Mouse (Mus musculus) midbrain, embryonic 12.5 days (tissue): Measurements from ENCODE around the gene Lgsn. TPM values are rescaled to one million over a fixed set of nuclear protein-coding genes. Genes with fewer than 3 reads are reported as not detected.
A peak's percentile ranks its signal among the peaks of the same experiment; 100 is the strongest.

ENCODE experiments used
- ATAC-seq: fragments of 200-750 bp; cut with Nextera tagmentation; 2 replicates; pipeline ENCODE4 v1.8.0; 2017; ENCODE audit warnings: low read depth, moderate TSS enrichment, moderate library complexity; ENCODE audit not compliant: low FRiP score
- H3K27ac ChIP-seq: fragments of 300-500 bp; sonication (generic); replicated peaks from 2 replicates; pipeline ENCODE4 v1.5.1; 2016; ENCODE audit warnings: mild to moderate bottlenecking
- H3K27me3 ChIP-seq: fragments of 300-500 bp; sonication (generic); 2 replicates; pipeline ENCODE4 v1.6.1; 2016; ENCODE audit warnings: mild to moderate bottlenecking
- H3K36me3 ChIP-seq: fragments of 300-500 bp; sonication (generic); 2 replicates; pipeline ENCODE4 v1.6.1; 2016
- H3K4me1 ChIP-seq: fragments of 300-500 bp; sonication (generic); 2 replicates; pipeline ENCODE4 v1.6.1; 2016
- H3K4me2 ChIP-seq: fragments of 300-500 bp; sonication (generic); replicated peaks from 2 replicates; pipeline ENCODE4 v1.6.1; 2016; ENCODE audit warnings: mild to moderate bottlenecking, moderate library complexity
- H3K4me3 ChIP-seq: fragments of 300-500 bp; sonication (generic); 2 replicates; pipeline ENCODE4 v1.5.1; 2016; ENCODE audit warnings: mild to moderate bottlenecking
- H3K9ac ChIP-seq: fragments of 300-500 bp; sonication (generic); replicated peaks from 2 replicates; pipeline ENCODE4 v1.6.1; 2016; ENCODE audit warnings: mild to moderate bottlenecking, moderate library complexity
- H3K9me3 ChIP-seq: fragments of 300-500 bp; sonication (generic); 2 replicates; pipeline ENCODE4 v1.6.1; 2016; ENCODE audit warnings: mild to moderate bottlenecking
- WGBS: fragments of 180-500 bp; shearing (Covaris S2); methylation state at CpG from one replicate; pipeline ENCODE4 v1.1.7; 2016; 5-methylcytosine and 5-hydroxymethylcytosine counted together
- polyA plus RNA-seq: library from polyadenylated mRNA; unstranded; fragments of >200 nt; fragmentation: Nextera tagmentation; extraction: Ambion mirVana; gene quantifications from 2 replicates; pipeline ENCODE4 v1.2.1, GENCODE M21; 2016

Gene Lgsn
- polyA plus RNA-seq, 1 experiment from 2014 or later, result not detected

DNA sequence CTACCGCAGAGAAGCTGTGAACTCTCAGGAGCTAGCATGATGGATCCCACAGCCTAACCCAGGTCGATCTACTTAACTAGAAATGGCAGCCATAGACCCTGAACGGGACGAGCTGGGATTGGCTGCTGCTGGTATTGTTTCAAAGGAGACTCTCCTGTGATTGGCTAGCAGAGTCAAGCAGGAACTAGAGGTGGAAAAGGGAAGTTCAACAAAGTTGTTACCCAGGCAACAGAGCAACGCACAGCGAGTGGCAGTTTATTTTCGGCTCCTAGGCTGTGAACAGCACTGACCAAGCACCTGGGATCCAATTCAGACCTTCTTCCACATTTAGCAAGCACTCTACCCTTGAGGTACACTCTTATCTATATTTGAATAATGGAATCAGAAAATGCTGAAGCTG, 46.4 kb downstream of the Lgsn start, which contains the start of the genes 4931428L18Rik and Pih1d3:
TSS of gene 4931428L18Rik (minus strand) at position 121 of the 400 bp plus-strand sequence.
TSS of gene Pih1d3 (plus strand) at position 275 of the 400 bp plus-strand sequence.
- H3K36me3 ChIP-seq, result no peaks in the 10 kb centered on the region
- ATAC-seq, result no peak
- H3K9ac ChIP-seq, result no peak within 1 kb of the TSS
- H3K27ac ChIP-seq, result no peak within 1 kb of the TSS
- no peak within 1 kb of the TSS for H3K4me3 ChIP-seq
- no peak within 1 kb of the TSS for H3K4me2 ChIP-seq
- H3K4me1 ChIP-seq, result no peaks in the 10 kb centered on the region
- 86% methylated on average over 7 of the region's 7 CpGs for WGBS
- H3K27me3 ChIP-seq, result no peaks in the 10 kb centered on the region
- no peaks in the 10 kb centered on the region for H3K9me3 ChIP-seq

- no peak overlapping the region for H3K27ac ChIP-seq
- H3K4me2 ChIP-seq, result no peak overlapping the region
- peaks cover 9% of the 10 kb centered on the region for H3K4me1 ChIP-seq
- H3K9ac ChIP-seq, result no peak overlapping the region
- peak; percentile 92 for ATAC-seq
- no peak overlapping the region for H3K4me3 ChIP-seq
- no peaks in the 10 kb centered on the region for H3K27me3 ChIP-seq
- H3K9me3 ChIP-seq, result no peaks in the 10 kb centered on the region
- H3K36me3 ChIP-seq, result no peaks in the 10 kb centered on the region
Observed at GRCm38 (mm10) chr1:31233319-31234036, 57.3 kb downstream of the Lgsn start.

Other genes starting within 250 kb of the Lgsn start
- gene AC153137.1, start 198.4 kb upstream of the Lgsn start, polyA plus RNA-seq, result not detected in 2 replicates
- not detected in 2 replicates for gene 4931428L18Rik, start 46.3 kb downstream of the Lgsn start, polyA plus RNA-seq
- gene Pih1d3, start 46.4 kb downstream of the Lgsn start, polyA plus RNA-seq, result not detected in 2 replicates